19 mouse cellular contexts compared by ENCODE assay signal in genomic region chr8:111029589-111029988, GRCm38 (mm10). TPM values are rescaled to one million over a fixed set of nuclear protein-coding genes. Genes with fewer than 3 reads are reported as not detected.
DNase-seq lines count a peak whose midpoint lies in the region; ATAC-seq and TF ChIP-seq lines count a peak whose summit lies in the region.
"Had no signal": no experiment of that assay in that cellular context is flagged by ENCODE, and none has a peak within 500 bp of the region (broad histone marks: within the 10 kb centered on the region; RNA-seq: fewer than 3 reads in every experiment).

No protein-coding gene starts in this region.

- TF ChIP-seq CTCF in ES-Bruce4 (IDR thresholded peaks at IDR 0.05; ENCODE audit: low read depth, low read length), result no peak

- no peaks in the 10 kb centered on the region for H3K36me3 ChIP-seq in ES-Bruce4 (ENCODE audit: control insufficient read depth, insufficient read depth, low read length, poor library complexity, severe bottlenecking)
- no peaks in the 10 kb centered on the region for H3K36me3 ChIP-seq in myocyte (ENCODE audit: control insufficient read depth, insufficient read depth)
- no peaks in the 10 kb centered on the region for H3K36me3 ChIP-seq in hindbrain, embryonic 12.5 days
- H3K36me3 ChIP-seq: embryonic facial prominence, embryonic 12.5 days; heart, embryonic 13.5 days; hindbrain, embryonic 13.5 days; kidney, embryonic 15.5 days had no signal

- H3K27me3 ChIP-seq in ES-Bruce4 (ENCODE audit: control insufficient read depth, insufficient read depth, low read length, poor library complexity, severe bottlenecking), result no peaks in the 10 kb centered on the region
- H3K27me3 ChIP-seq in myocyte (ENCODE audit: control insufficient read depth, insufficient read depth, insufficient read length), result no peaks in the 10 kb centered on the region
- peaks cover 10% of the 10 kb centered on the region; the same call in 1 of the 2 replicates for H3K27me3 ChIP-seq in hindbrain, embryonic 12.5 days
- H3K27me3 ChIP-seq: embryonic facial prominence, embryonic 12.5 days had no signal

- H3K9me3 ChIP-seq in ES-Bruce4 (replicated peaks; ENCODE audit: control insufficient read depth, insufficient read depth, low read length, poor library complexity, severe bottlenecking), result no peaks in the 10 kb centered on the region
- H3K9me3 ChIP-seq in hindbrain, embryonic 12.5 days (replicated peaks), result no peaks in the 10 kb centered on the region
- H3K9me3 ChIP-seq: embryonic facial prominence, embryonic 12.5 days; forebrain, embryonic 13.5 days; heart, embryonic 13.5 days; hindbrain, embryonic 13.5 days; kidney, embryonic 15.5 days had no signal

- WGBS in hindbrain, embryonic 12.5 days, result 65% methylated on average over 4 of the region's 4 CpGs

- ATAC-seq in granulocyte monocyte progenitor cell, adult 5-6 weeks (replicated peaks; ENCODE audit: poor library complexity, severe bottlenecking), result peak; percentile 10; the same call in 1 of the 2 replicates
- ATAC-seq in hindbrain, embryonic 12.5 days (ENCODE audit: low FRiP score), result no peak
- ATAC-seq: forebrain, embryonic 13.5 days; midbrain, embryonic 16.5 days had no signal

- peak overlapping the region; percentile 68 for H3K4me3 ChIP-seq in ES-Bruce4 (ENCODE audit: low read depth, low read length)
- H3K4me3 ChIP-seq in myocyte, result no peak overlapping the region
- no peak overlapping the region for H3K4me3 ChIP-seq in hindbrain, embryonic 12.5 days
- H3K4me3 ChIP-seq: embryonic facial prominence, embryonic 12.5 days; forebrain, embryonic 13.5 days; heart, embryonic 13.5 days; hindbrain, embryonic 13.5 days; kidney, embryonic 15.5 days had no signal

- H3K9ac ChIP-seq in ES-Bruce4 (ENCODE audit: low read depth, poor library complexity, severe bottlenecking), result peak overlapping the region; percentile 82
- no peak overlapping the region for H3K9ac ChIP-seq in hindbrain, embryonic 12.5 days
- H3K9ac ChIP-seq: embryonic facial prominence, embryonic 12.5 days; forebrain, embryonic 13.5 days; heart, embryonic 13.5 days; hindbrain, embryonic 13.5 days; kidney, embryonic 15.5 days had no signal

- no peak overlapping the region for H3ac ChIP-seq in myocyte (ENCODE audit: control insufficient read depth, insufficient read length)

- H3K27ac ChIP-seq in ES-Bruce4 (ENCODE audit: insufficient read depth, low read length), result no peak overlapping the region
- H3K27ac ChIP-seq in hindbrain, embryonic 12.5 days, result no peak overlapping the region
- H3K27ac ChIP-seq: embryonic facial prominence, embryonic 12.5 days; forebrain, embryonic 13.5 days; heart, embryonic 13.5 days; hindbrain, embryonic 13.5 days; kidney, embryonic 15.5 days had no signal

- H3K4me1 ChIP-seq in ES-Bruce4 (ENCODE audit: control insufficient read depth, insufficient read depth, low read length), result no peaks in the 10 kb centered on the region
- H3K4me1 ChIP-seq in hindbrain, embryonic 12.5 days, result peaks cover 7% of the 10 kb centered on the region

- peaks cover 8% of the 10 kb centered on the region for H3K79me2 ChIP-seq in myocyte (ENCODE audit: control insufficient read depth, insufficient read depth)

- peak; percentile 53 for TF ChIP-seq POLR2A in ES-Bruce4 (IDR thresholded peaks at IDR 0.05; ENCODE audit: insufficient read depth, low read length)
- no peak for TF ChIP-seq POLR2A in myocyte (IDR thresholded peaks at IDR 0.05; ENCODE audit: insufficient read length, low read depth)

- H3K4me2 ChIP-seq in myocyte (ENCODE audit: low read depth), result peak overlapping the region; percentile 33
- H3K4me2 ChIP-seq in hindbrain, embryonic 12.5 days (replicated peaks), result no peak overlapping the region
- H3K4me2 ChIP-seq: embryonic facial prominence, embryonic 12.5 days; forebrain, embryonic 13.5 days; heart, embryonic 13.5 days; hindbrain, embryonic 13.5 days; kidney, embryonic 15.5 days had no signal

- peak; percentile 91 for DNase-seq in A20 (ENCODE audit: low read depth, low spot score)
- no peak for DNase-seq in embryo, embryonic 11 days
- no peak for DNase-seq in right cerebral cortex, adult 18-20 months
- DNase-seq: cerebellum, postnatal 10 days; gastrocnemius, postnatal 14 days; lung, postnatal 14 days; spleen, adult 18-20 months had no signal

- TF ChIP-seq EP300 in ES-Bruce4 (IDR thresholded peaks at IDR 0.05; ENCODE audit: insufficient read depth, low read depth, low read length), result no peak

TF ChIP-seq in myocyte, 11 proteins besides CTCF, POLR2A, EP300 and RAD21:
- no peak for TF ChIP-seq REST (IDR thresholded peaks at IDR 0.05; ENCODE audit: insufficient read depth, insufficient read length)
- no peak for TF ChIP-seq TCF3 (IDR thresholded peaks at IDR 0.05; ENCODE audit: insufficient read length, low read depth)
- TF ChIP-seq TCF12 (IDR thresholded peaks at IDR 0.05; ENCODE audit: insufficient read depth, poor library complexity, severe bottlenecking), result no peak
- TF ChIP-seq MYOG (IDR thresholded peaks at IDR 0.05; ENCODE audit: control insufficient read depth in 1 of 3, insufficient read depth in 1 of 3, insufficient read length in 2 of 3, low read depth in 2 of 3), result no peak
- TF ChIP-seq USF1 (IDR thresholded peaks at IDR 0.05; ENCODE audit: low read depth), result no peak
- TF ChIP-seq SRF (IDR thresholded peaks at IDR 0.05; ENCODE audit: control insufficient read depth, insufficient read length, low read depth), result no peak
TF ChIP-seq in myocyte: peak in this region for 0.

RNA-seq across cellular contexts. Expression of gene Ddx19b, which starts 2.0 kb away (rescaled TPM):
- 23.5 and 24.8 TPM in 2 replicates for polyA plus RNA-seq in ES-Bruce4 (2011; ENCODE audit: insufficient read depth, insufficient read length, low read depth, missing spikeins)
- total RNA-seq in granulocyte monocyte progenitor cell, adult 5-6 weeks (2014; fragmentation: Nextera tagmentation), result 7.8 and 22.1 TPM in 2 replicates
- 13.5 and 16.9 TPM in 2 replicates for total RNA-seq in granulocyte monocyte progenitor cell, adult 5-6 weeks (2017)
- 5.9 TPM for polyA plus RNA-seq in myocyte (2012; fragmentation: generic; extraction: Trizol)
- polyA plus RNA-seq in hindbrain, embryonic 12.5 days (2016; fragmentation: Nextera tagmentation; extraction: Ambion mirVana), result 9.5 and 9.7 TPM in 2 replicates

RNA-seq across cellular contexts. Expression of gene Aars, which starts 3.4 kb away (rescaled TPM):
- 146 and 153 TPM in 2 replicates for polyA plus RNA-seq in ES-Bruce4 (2011; ENCODE audit: insufficient read depth, insufficient read length, low read depth, missing spikeins)
- total RNA-seq in granulocyte monocyte progenitor cell, adult 5-6 weeks (2014; fragmentation: Nextera tagmentation), result 30.7 and 40.0 TPM in 2 replicates
- 44.4 and 45.5 TPM in 2 replicates for total RNA-seq in granulocyte monocyte progenitor cell, adult 5-6 weeks (2017)
- 340 TPM for polyA plus RNA-seq in myocyte (2012; fragmentation: generic; extraction: Trizol)
- 78.5 and 83.5 TPM in 2 replicates for polyA plus RNA-seq in hindbrain, embryonic 12.5 days (2016; fragmentation: Nextera tagmentation; extraction: Ambion mirVana)

RNA-seq across cellular contexts. Expression of gene Exosc6, which starts 26.6 kb away (rescaled TPM):
- not detected in 2 replicates for polyA plus RNA-seq in ES-Bruce4 (2011; ENCODE audit: insufficient read depth, insufficient read length, low read depth, missing spikeins)
- 11.5 and 12.5 TPM in 2 replicates for total RNA-seq in granulocyte monocyte progenitor cell, adult 5-6 weeks (2014; fragmentation: Nextera tagmentation)
- total RNA-seq in granulocyte monocyte progenitor cell, adult 5-6 weeks (2017), result 31.8 and 32.7 TPM in 2 replicates
- not detected for polyA plus RNA-seq in myocyte (2012; fragmentation: generic; extraction: Trizol)
- 3.2 TPM in 1 of 2 replicates, not detected in the other for polyA plus RNA-seq in hindbrain, embryonic 12.5 days (2016; fragmentation: Nextera tagmentation; extraction: Ambion mirVana)
- total RNA-seq: gastrocnemius, postnatal 14 days; layer of hippocampus, postnatal 14 days had no signal
- polyA plus RNA-seq: brain, embryonic 14.5 days; forebrain, embryonic 13.5 days; hindbrain, embryonic 13.5 days; midbrain, embryonic 16.5 days had no signal

RNA-seq across cellular contexts. Expression of gene Ddx19a, which starts 32.0 kb away (rescaled TPM):
- polyA plus RNA-seq in ES-Bruce4 (2011; ENCODE audit: insufficient read depth, insufficient read length, low read depth, missing spikeins) (71.7 and 71.8 TPM in 2 replicates), myocyte (2012; fragmentation: generic; extraction: Trizol) (32.5 TPM)
- 72.5 and 80.3 TPM in 2 replicates for total RNA-seq in granulocyte monocyte progenitor cell, adult 5-6 weeks (2014; fragmentation: Nextera tagmentation)
- total RNA-seq in granulocyte monocyte progenitor cell, adult 5-6 weeks (2017), result 40.9 and 43.1 TPM in 2 replicates
- 13.9 and 16.9 TPM in 2 replicates for polyA plus RNA-seq in hindbrain, embryonic 12.5 days (2016; fragmentation: Nextera tagmentation; extraction: Ambion mirVana)
